In the genomic region with DNA sequence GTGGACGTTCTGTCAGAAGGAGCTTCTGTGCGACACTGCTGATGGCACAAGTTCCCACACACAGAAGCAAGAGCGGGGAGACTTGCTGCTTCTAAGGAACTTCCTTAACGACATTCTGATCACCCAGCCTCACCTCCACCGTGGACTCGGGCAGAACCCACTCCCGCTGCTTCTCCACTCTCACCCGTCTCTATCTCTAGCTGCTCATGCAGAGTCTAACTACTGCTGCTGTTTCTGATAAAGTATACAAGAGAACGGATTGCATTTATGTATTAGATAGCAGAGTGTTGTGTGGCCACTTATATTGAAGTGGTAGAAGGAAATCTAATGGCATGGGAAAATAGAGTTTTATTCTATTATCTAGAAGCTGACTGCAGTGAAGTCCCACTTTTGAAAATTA, we compare ENCODE assay signal across 25 mouse cellular contexts. TPM values are rescaled to one million over a fixed set of nuclear protein-coding genes. Genes with fewer than 3 reads are reported as not detected.
A peak's percentile ranks its signal among the peaks of the same experiment; 100 is the strongest.
DNase-seq lines count a peak whose midpoint lies in the region; ATAC-seq and TF ChIP-seq lines count a peak whose summit lies in the region.
"Had no signal": no experiment of that assay in that cellular context is flagged by ENCODE, and none has a peak within 500 bp of the region (broad histone marks: within the 10 kb centered on the region; RNA-seq: fewer than 3 reads in every experiment).

No protein-coding gene starts in this region.

- no peak for TF ChIP-seq CTCF in MEL (IDR thresholded peaks at IDR 0.05 in 2 of 3, conservative IDR thresholded peaks at IDR 0.05 in 1 of 3; ENCODE audit: control insufficient read depth in 1 of 3, insufficient read depth in 1 of 3, low read depth in 2 of 3, low read length in 3 of 3, poor library complexity in 1 of 3, severe bottlenecking in 1 of 3)

- peak; percentile 26; the same call in 1 of the 2 replicates for ATAC-seq in liver, embryonic 11.5 days (replicated peaks; ENCODE audit: low FRiP score)
- peak; percentile 51 for ATAC-seq in megakaryocyte progenitor cell, adult 5-6 weeks (replicated peaks; ENCODE audit: poor library complexity)
- peak; percentile 70 for ATAC-seq in megakaryocyte-erythroid progenitor cell, adult 5-6 weeks (replicated peaks; ENCODE audit: low FRiP score, low TSS enrichment, poor library complexity, severe bottlenecking)
- ATAC-seq: activated CD4-positive, CD25-positive, alpha-beta regulatory T cell, adult 4 months; CD4-positive, CD25-positive, alpha-beta regulatory T cell, adult 4 months had no signal

- no peak for TF ChIP-seq RAD21 in MEL (IDR thresholded peaks at IDR 0.05; ENCODE audit: low read depth, low read length)

- no peak overlapping the region for H3K4me2 ChIP-seq in liver, embryonic 11.5 days

- H3K79me2 ChIP-seq in MEL (ENCODE audit: control insufficient read depth, insufficient read depth, low read length, poor library complexity): no peaks in the 10 kb centered on the region

- no peaks in the 10 kb centered on the region for H3K4me1 ChIP-seq in liver, embryonic 11.5 days (replicated peaks; ENCODE audit: control insufficient read depth, insufficient read depth, low read length)
- 0 out of 4 replicates have a peak, but pooled peaks cover 0 to 2% of the 10 kb centered on the region in 2 experiments for H3K4me1 ChIP-seq in MEL (ENCODE audit: control insufficient read depth in 1 of 2, insufficient read depth in 2 of 2, low read length in 2 of 2)

- no peak for TF ChIP-seq POLR2A in MEL (IDR thresholded peaks at IDR 0.05; ENCODE audit: control insufficient read depth in 1 of 2, insufficient read depth in 1 of 2, low read depth in 1 of 2, low read length in 2 of 2, poor library complexity in 1 of 2)

- no peaks in the 10 kb centered on the region for H3K9me3 ChIP-seq in liver, embryonic 11.5 days (ENCODE audit: control insufficient read depth, low read length)
- H3K9me3 ChIP-seq in MEL (replicated peaks; ENCODE audit: insufficient read depth, low read length): no peaks in the 10 kb centered on the region
- H3K9me3 ChIP-seq: G1E had no signal

- TF ChIP-seq EP300 in MEL (IDR thresholded peaks at IDR 0.05; ENCODE audit: low read depth in 1 of 2, low read length in 2 of 2): peak; percentile 49 to 71; a peak in 3 of 4 replicates

- no peak overlapping the region for H3K4me3 ChIP-seq in liver, embryonic 11.5 days (ENCODE audit: low read depth, low read length)
- H3K4me3 ChIP-seq in MEL (ENCODE audit: control insufficient read depth in 1 of 2, insufficient read depth in 1 of 2, low read depth in 2 of 2, low read length in 2 of 2): no peak overlapping the region

- 53% methylated on average over 9 of the region's 9 CpGs for WGBS in liver, embryonic 11.5 days

- H3K27ac ChIP-seq in liver, embryonic 11.5 days (ENCODE audit: low read depth, low read length): no peak overlapping the region
- H3K27ac ChIP-seq in MEL (ENCODE audit: control insufficient read depth, low read depth, low read length): no peak overlapping the region

- H3K9ac ChIP-seq in liver, embryonic 11.5 days (ENCODE audit: low read depth, low read length): no peak overlapping the region
- no peak overlapping the region for H3K9ac ChIP-seq in MEL (ENCODE audit: control insufficient read depth, low read depth, low read length, poor library complexity, severe bottlenecking)

- H3K27me3 ChIP-seq in liver, embryonic 11.5 days (replicated peaks; ENCODE audit: control insufficient read depth, insufficient read depth, low read length): no peaks in the 10 kb centered on the region
- H3K27me3 ChIP-seq in MEL (ENCODE audit: control insufficient read depth in 1 of 2, insufficient read depth in 2 of 2, low read length in 2 of 2): no peaks in the 10 kb centered on the region
- H3K27me3 ChIP-seq: CH12.LX, Patski had no signal

- H3K36me3 ChIP-seq in liver, embryonic 11.5 days (ENCODE audit: control insufficient read depth, insufficient read depth, low read length): peaks cover 10% of the 10 kb centered on the region
- H3K36me3 ChIP-seq in MEL (ENCODE audit: control insufficient read depth in 1 of 2, insufficient read depth in 2 of 2, low read length in 2 of 2): peaks cover 0 to 9% of the 10 kb centered on the region in 2 experiments; a peak in 2 of 4 replicates

- DNase-seq in liver, embryonic 11.5 days (ENCODE audit: low spot score): no peak
- no peak for DNase-seq in liver
- peak; percentile 56 for DNase-seq in MEL (ENCODE audit: low read depth, low spot score)
- DNase-seq in urinary bladder, postnatal 36 days (ENCODE audit: low spot score in 2 of 2): no peak
- no peak for DNase-seq in c-Kit-positive CD71-positive TER-119-positive erythroid progenitor cells, embryonic 14.5 days (ENCODE audit: low spot score)
- DNase-seq in thymus, postnatal 25 days: no peak
- DNase-seq: adrenal gland, adult 2 months; adrenal gland, adult 8-10 months; adrenal gland, postnatal 10 days; adrenal gland, postnatal 14 days; adrenal gland, postnatal 25 days; adrenal gland, postnatal 36 days; B cell, adult 2 months; cerebellum, adult 11 months; cerebellum, adult 11-12 months; cerebellum, adult 18-20 months; cerebellum, adult 2 months had no signal

TF ChIP-seq in MEL, 35 proteins besides CTCF, POLR2A, EP300 and RAD21:
- TF ChIP-seq GATA1 (IDR thresholded peaks at IDR 0.05; ENCODE audit: low read depth, low read length) (peak; percentile 61), RCOR1 (IDR thresholded peaks at IDR 0.05; ENCODE audit: low read depth, low read length) (peak; percentile 70), TCF12 (IDR thresholded peaks at IDR 0.05; ENCODE audit: low read depth, low read length) (peak; percentile 63; the same call in 1 of the 2 replicates), TBP (IDR thresholded peaks at IDR 0.05; ENCODE audit: low read depth, low read length) (no peak), TAL1 (IDR thresholded peaks at IDR 0.05; ENCODE audit: low read length) (peak; percentile 49), HCFC1 (IDR thresholded peaks at IDR 0.05; ENCODE audit: low read depth, low read length) (no peak)

RNA-seq across cellular contexts. Expression of a gene that starts 13.9 kb away (rescaled TPM):
- polyA plus RNA-seq in liver, embryonic 11.5 days (2014; fragmentation: Nextera tagmentation; extraction: Ambion mirVana): 12.2 and 14.0 TPM in 2 replicates
- 57.9 and 58.2 TPM in 2 replicates for total RNA-seq in MEL (2012; rRNA removed)
- polyA plus RNA-seq in MEL (2012; ENCODE audit: insufficient read depth in 1 of 2, insufficient read length in 2 of 2, low read depth in 1 of 2, low replicate concordance in 2 of 2, missing spikeins in 1 of 2): 100 to 1,000 TPM in 1 of 2 experiments, not detected in 1; 110 TPM
- 26.6 and 29.2 TPM in 2 replicates for total RNA-seq in megakaryocyte progenitor cell, adult 5-6 weeks (2015)
- 39.5 and 43.3 TPM in 2 replicates for total RNA-seq in megakaryocyte progenitor cell, adult 5-6 weeks (2017)
- total RNA-seq in megakaryocyte-erythroid progenitor cell, adult 5-6 weeks (2014; fragmentation: Nextera tagmentation): 43.4 and 47.5 TPM in 2 replicates
- total RNA-seq in megakaryocyte-erythroid progenitor cell, adult 5-6 weeks (2017): 23.8 and 35.2 TPM in 2 replicates

RNA-seq across cellular contexts. Expression of a gene that starts 28.7 kb away (rescaled TPM):
- 8.5 and 9.2 TPM in 2 replicates for polyA plus RNA-seq in liver, embryonic 11.5 days (2014; fragmentation: Nextera tagmentation; extraction: Ambion mirVana)
- total RNA-seq in MEL (2012; rRNA removed): 7.7 and 8.0 TPM in 2 replicates
- polyA plus RNA-seq in MEL (2012; ENCODE audit: insufficient read depth in 1 of 2, insufficient read length in 2 of 2, low read depth in 1 of 2, low replicate concordance in 2 of 2, missing spikeins in 1 of 2): 1 to 10 TPM in 1 of 2 experiments, not detected in 1; 4.2 TPM
- total RNA-seq in megakaryocyte progenitor cell, adult 5-6 weeks (2015): 20.7 and 21.7 TPM in 2 replicates
- 5.3 and 9.3 TPM in 2 replicates for total RNA-seq in megakaryocyte progenitor cell, adult 5-6 weeks (2017)
- 6.2 and 10.0 TPM in 2 replicates for total RNA-seq in megakaryocyte-erythroid progenitor cell, adult 5-6 weeks (2014; fragmentation: Nextera tagmentation)
- 1.4 and 2.3 TPM in 2 replicates for total RNA-seq in megakaryocyte-erythroid progenitor cell, adult 5-6 weeks (2017)

RNA-seq across cellular contexts. Expression of a gene that starts 48.6 kb away (rescaled TPM):
- 1.2 and 2.3 TPM in 2 replicates for polyA plus RNA-seq in liver, embryonic 11.5 days (2014; fragmentation: Nextera tagmentation; extraction: Ambion mirVana)
- total RNA-seq in MEL (2012; rRNA removed): not detected in 2 replicates
- polyA plus RNA-seq in MEL (2012; ENCODE audit: insufficient read depth in 1 of 2, insufficient read length in 2 of 2, low read depth in 1 of 2, low replicate concordance in 2 of 2, missing spikeins in 1 of 2): not detected
- total RNA-seq in megakaryocyte progenitor cell, adult 5-6 weeks (2015): 0.32 and 0.64 TPM in 2 replicates
- 1.4 TPM in 1 of 2 replicates, not detected in the other for total RNA-seq in megakaryocyte progenitor cell, adult 5-6 weeks (2017)
- total RNA-seq in megakaryocyte-erythroid progenitor cell, adult 5-6 weeks (2014; fragmentation: Nextera tagmentation): not detected in 2 replicates
- total RNA-seq in megakaryocyte-erythroid progenitor cell, adult 5-6 weeks (2017): not detected in 2 replicates
- total RNA-seq: adrenal gland, adult 18-20 months; adrenal gland, adult 2 months; adrenal gland, adult 8-10 months; adrenal gland, postnatal 14 days; adrenal gland, postnatal 25 days; adrenal gland, postnatal 36 days; CH12.LX had no signal
- polyA plus RNA-seq: activated CD4-positive, CD25-positive, alpha-beta regulatory T cell, adult 4 months; adrenal gland, adult 2 months; CD4-positive, CD25-positive, alpha-beta regulatory T cell, adult 4 months; cerebellum, adult 2 months; G1E had no signal
